Mouse (Mus musculus) urinary bladder, postnatal 36 days (tissue): ENCODE measurements at regions not wholly inside any gene's neighbourhood (a gene's known extent, or its start where the extent isn't known, plus 50 kb on each side); places are given as distances from the start of the nearest gene placed in this dataset.

Experiments used
- DNase-seq, 2 experiments: peaks; one replicate each; pipeline ENCODE4 v3.0.0; 2022; ENCODE audit warnings: low spot score in 2 of 2, mixed read lengths in 1 of 2

DNA sequence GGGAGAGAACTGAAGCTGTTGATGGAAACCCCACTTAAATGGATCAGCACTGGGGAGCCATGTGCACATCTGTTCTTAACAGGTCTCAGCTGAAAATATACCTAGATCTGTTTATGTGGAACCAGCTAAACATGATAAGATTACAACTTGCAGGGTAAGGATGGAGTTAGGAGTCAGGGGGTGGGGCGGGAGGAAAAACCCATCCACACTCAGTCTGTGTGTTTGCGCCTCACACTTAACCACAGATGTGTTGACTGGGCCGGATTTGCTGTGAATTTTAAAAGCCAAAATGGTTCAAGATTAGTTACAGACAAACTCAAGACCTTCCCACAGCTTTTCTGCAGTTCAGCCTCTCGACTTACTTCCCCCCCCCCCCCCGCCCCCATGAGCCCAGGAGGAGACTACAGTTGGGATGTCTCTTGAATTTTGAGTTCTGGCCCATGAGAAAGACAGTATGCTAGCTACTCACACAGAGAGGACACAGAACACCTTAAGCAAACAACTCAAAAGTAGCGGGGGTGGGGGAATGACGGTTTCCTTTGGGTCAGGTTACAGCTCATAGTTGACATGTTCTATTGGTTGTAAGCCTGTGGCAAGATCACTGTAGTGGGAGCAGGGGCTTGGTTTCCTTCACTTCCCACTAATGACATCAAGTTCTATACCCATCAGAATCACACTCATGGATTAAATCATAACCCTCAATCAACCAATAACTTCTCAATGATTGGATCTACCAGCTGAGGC, 209.1 kb downstream of the Bcl2l11 start:
- no peak for DNase-seq

DNA sequence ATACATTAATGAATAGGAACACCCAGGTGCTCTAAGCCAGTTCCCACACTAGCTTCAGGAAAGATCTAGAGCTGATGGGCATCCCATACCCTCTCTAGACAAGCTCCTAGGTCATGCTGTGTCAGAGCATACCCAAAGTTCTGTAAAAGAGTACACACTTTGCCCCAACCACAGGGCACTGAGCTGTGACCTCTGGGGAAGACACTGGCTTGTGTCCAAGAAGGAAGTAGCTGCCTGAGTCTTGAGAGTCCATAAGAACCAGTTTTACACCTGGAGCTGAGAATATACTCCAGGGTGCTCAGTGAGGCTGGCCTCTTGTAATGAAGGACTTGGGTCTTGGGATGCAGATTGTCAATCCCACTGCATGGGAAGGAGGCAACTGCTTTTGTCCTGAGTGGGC, 211.4 kb downstream of the Bcl2l11 start:
- no peak for DNase-seq

DNA sequence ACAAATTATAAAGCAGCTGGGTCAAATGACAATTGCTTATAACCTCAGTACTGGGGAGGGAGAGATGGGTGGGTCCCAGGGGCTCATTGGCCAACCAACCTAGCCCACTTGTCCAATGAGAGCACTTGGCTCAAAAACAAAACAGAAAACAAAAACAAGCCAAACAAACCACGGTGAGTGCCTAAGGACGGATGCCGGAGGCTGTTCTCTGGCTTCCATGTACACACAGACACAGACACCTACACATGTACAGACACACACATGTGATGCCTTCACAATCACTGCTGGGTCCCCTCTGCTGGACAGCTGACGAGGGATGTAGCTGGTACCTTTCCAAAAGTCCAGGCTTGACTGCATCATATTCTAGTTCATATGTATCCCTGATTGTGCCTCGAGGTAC, 212.0 kb downstream of the Bcl2l11 start:
- DNase-seq = no peak

DNA sequence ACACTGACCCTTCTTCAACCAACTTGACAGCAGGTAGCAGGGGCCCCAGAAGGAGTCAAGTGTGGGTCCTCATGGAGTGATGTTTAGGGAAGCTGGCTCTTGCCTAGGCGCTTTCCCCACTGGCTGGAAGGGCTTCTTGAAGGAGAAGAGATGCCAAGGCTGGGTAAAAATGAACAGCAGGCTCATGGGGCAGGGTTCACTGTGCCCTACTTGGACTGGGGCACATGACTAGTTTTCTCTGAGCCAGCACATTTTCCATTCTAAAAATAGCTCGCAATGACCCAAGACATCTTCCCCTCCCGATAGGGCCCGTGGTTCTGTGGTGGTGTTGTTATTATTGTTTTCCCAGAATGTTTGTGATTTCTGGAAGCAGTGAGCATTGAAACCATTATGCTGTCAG, 212.6 kb downstream of the Bcl2l11 start:
- DNase-seq = peak in 1 of 2 experiments; percentile 20

DNA sequence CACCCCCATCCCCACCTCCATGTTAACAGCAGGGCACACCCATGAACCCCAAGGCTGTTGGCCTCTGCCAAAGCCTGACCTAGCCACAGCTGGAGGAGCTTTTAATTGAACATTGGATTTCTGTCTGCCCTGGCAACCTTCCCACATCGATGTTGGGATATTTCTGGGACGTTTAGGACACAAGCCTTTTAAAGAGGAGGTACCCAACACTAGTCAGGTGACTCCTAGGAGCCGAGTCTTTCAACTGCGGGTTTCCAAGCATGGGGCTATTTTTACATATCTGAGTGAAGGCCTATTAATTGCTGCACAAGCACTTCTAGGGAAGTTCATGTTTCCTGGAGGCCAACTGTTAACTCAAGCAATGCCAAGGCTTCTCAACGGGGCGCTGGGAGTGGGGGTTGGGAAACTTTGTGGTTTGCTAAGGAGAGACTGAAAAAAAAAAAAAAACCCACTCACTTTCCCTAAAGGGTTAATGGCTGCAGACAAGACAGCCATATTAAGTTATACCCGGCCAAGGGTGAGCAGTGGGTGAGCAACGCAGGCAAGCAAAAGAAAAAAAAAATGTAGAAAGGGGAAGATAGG, 213.3 kb downstream of the Bcl2l11 start:
- DNase-seq = no peak

DNA sequence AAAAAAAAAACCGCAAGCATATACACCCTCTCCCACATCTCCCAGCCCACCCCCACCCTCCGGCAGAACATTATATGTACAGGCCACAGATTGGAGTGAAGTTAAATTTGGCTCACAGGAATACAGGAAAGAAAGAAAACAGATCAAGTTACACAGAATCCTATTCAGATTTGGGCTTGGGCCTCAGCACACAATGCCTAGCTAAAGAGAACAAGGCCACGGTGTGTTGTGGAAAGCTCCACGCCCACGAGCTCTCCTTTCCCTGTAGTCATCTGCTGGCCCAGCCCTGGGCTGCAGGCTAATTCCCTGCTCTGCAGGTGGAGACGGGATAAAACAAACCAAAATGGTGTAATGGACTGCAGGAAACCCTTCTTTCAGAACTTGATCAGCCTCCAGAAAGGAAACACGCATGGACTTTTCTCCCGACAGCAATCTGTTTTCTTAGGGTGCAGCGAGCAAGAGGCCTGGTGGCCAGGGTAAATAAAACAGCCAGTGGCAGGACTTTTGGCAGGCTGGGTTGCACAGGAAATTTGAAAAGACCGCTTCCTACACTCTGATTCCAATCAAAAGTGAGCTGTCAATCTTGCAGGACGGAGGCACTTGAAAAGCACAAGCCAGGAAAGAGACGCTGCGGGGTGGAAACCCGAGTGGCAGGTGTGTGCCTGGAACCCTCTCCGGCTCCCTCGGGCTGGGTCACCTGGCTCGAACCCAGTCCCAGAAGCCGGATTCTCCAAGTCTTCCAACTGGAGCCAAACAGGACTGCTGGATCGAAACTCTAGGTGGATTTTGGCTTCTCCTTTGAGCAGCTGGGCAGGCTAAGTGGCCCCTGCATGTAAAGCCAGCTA, 214.0 kb downstream of the Bcl2l11 start:
- no peak for DNase-seq

DNA sequence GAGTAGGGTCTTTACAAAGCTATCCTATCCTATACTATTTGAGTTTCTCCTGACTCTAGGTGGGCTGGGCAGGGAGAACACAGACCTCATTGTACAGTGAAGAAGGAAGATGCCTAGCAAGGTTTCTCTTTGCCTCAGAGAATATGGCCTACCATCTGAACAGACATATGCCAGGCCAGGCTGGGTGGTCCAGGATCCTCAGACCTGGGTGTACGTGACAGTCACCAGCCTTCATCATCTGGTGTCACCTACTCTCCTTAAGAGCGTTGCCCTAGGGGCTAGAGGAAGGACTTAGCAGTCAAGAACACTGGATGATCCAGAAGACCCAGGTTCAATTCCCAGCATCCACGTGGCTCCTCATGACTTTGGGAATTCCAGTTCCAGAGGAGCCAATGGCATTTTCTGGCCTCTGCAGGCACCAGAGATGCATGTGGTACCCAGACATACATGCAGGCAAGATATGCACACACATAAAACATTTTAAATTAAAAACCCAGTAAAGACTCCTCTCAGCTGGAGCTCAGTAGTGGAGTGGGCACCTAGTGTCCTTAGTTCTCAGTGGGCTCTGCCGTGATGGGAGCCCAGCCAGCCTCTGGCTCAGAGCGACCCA, 214.9 kb downstream of the Bcl2l11 start:
- no peak for DNase-seq

DNA sequence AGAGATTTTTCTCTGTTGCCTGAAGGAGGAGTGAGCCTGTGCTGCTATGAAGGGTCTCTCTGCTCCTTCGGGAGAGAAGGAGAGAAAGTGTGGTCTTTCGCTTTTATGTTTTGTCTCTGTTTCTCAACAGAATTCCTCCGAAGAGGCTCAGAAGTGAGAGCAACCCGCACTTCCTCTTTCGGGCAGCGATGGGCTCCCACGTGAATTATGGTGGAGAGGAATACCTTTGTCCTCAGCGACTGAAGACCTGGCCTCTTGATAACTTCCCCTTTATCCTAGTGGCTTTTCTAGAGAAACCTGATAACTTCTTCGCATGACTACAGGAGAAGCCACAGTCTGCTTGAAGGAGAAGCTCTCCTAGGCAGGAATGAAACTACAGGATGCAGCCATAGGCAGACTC, 216.4 kb downstream of the Bcl2l11 start:
- no peak for DNase-seq

DNA sequence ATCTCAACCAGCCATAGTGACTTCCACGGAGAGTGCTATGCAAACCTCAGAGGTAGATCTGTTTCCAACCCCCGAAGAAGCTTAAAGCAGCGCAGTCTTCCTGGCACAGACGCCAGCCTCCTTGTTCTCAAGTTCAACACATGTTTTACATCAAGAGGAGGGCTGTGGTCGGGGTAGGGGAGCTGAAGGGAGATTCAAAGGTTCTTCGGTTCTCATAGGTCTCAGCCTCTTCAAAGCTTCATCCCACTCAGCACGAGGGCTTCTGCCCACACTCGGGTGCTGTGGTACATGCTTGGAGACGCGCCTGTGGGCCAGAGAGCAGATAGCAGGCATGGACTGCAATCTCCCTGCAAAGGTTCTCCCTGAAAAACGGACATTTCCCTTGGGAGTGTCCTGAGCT, 219.7 kb downstream of the Bcl2l11 start:
- no peak for DNase-seq

DNA sequence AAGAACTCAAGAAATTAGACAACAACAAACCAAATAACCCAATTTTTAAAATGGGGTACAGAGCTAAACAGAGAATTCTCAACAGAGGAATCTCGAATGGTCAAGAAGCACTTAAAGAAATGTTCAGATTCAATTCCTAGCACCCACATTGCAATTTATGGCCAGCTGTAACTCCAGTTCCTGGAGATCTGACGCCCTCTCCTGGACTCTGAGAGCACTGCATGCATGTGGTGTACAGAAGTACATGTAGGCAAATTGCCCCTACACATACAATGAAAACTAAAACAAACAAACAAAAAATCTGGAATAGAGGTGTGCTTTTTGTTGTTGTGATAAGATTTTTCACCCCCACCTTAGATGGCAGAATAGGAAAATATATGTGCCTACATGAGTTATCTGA, 222.7 kb downstream of the Bcl2l11 start:
- DNase-seq = no peak

DNA sequence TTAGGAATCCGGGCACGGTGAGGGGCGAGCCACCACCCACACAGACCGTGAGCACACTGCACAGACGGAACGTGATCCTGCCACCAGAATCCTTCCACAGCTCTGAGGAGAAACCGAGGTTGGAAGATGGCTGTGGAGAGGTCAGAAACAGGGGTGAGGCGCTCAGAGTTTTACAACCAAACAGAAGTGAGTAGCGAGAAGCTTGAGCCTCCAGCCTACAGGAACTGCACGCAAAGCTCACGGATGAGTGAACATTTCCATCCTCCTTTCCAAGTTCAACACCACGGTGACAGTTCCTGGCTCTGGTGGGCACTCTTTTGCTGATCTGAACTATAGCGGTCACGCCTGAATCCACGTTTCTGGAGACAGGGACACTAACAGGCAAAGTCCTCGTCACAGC, 225.6 kb downstream of the Bcl2l11 start:
- no peak for DNase-seq

DNA sequence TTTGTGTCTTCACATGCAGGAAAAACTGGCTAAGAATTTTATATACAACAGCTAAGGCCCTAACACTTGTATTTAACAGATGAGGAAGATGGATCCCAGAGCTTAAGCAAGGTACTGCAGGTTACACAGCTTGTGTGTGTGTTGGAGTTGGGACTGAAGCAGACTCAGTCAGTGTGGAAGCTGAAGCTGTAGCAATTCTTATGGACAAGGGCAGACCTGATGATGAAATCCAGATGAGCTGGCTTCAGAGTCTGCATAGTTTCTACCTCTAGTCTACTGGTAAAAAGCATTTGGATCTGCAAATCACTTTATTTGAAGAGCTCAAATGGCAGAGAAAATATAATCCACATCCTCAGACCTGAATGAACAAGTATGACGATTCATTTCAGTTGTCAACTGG, 226.7 kb downstream of the Bcl2l11 start:
- no peak for DNase-seq

DNA sequence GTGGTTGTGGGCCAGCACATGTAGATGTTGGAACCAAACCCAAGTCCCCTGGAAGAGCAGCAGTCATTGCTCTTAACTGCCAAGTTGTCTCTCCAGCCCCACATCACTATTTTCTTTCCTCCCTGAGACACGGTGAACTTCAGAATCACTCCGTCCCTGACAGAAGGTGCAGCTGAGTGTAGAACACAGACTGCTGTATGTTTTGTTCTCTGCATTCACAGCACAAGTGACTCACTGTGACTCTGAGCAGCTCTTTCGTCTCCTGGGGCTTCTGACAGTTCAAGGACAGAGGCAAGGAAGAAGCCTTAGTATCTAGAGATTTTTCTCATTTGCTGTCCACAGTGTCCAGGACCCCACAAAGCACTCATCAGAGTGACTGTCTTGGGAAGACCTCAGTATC, 227.6 kb downstream of the Bcl2l11 start:
- no peak for DNase-seq

DNA sequence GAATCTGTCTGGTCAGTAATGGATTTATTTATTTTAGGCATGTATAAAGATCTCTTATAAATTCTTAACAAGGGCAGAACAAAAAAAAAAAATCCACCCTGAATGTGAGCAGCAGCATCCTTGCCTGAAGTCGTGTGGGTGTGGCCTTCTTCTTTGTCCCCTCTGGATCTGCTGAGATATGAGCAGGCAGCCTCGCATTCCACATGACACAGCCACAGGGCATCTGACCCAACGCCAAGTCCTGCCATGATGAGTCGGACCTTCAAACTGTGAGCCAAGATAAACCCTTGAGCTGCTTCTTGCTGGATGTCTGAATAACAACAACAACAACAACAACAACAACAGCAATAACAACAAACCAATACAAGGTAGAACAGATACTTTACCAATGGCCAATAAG, 230.5 kb downstream of the Bcl2l11 start:
- DNase-seq = no peak

DNA sequence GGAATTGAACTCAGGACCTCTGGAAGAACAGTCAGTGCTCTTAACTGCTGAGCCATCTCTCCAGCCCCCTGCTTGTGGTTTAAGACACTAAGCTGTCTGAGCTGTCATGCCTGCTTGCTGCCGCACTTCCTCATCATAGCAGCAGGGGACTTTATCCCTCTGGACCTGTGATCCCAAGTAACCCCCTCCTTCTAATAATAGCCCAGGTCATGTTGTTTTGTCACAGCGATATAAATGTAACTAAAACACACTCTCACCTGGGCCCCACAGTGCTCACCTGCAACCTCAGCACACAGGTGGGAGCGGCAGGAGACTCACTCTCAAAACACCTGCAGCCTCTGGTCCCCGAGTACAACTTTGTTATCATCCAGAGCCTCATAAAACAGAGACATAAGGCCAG, 231.9 kb upstream of the Spdye4c start:
- DNase-seq = no peak

DNA sequence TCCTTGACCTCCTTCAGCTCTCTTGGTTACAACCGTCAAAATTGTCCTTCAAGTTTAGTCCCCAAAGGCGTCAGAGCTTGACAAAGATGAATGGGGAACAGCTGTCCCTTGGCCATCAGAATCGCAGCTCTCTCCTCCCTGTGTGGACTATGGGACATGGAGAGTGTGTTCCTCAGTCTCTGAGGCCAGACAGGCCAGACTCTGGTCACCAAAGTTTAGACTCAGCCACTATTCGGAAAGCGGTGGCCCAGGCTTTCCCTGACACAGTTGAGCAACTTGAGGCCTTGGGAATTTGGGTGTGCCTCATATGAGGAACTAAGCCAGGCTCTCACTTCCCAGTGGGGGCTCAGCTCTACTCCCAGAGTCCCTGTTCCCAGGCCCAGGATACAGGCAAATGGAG, 230.5 kb upstream of the Spdye4c start:
- peak in 1 of 2 experiments; percentile 38 for DNase-seq

DNA sequence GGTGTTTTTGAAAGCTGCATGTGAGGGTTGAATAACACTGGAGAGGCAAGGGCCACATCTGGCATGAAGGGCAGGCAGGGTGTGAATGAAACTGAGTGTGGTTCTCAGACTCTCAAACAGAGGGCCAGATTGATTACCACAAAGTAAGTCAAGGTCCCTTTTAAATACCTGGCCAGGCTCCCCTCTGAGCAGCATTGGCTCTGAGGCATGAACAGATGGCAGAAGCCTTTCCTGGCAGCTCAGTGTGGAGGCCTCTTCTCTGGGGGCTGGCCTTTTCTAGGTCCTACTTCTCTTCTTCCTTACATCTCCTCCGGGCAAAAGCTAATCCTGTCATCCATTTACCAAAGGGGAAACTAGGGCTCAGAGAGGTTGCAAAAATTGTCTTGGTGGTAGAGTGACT, 229.6 kb upstream of the Spdye4c start:
- no peak for DNase-seq

DNA sequence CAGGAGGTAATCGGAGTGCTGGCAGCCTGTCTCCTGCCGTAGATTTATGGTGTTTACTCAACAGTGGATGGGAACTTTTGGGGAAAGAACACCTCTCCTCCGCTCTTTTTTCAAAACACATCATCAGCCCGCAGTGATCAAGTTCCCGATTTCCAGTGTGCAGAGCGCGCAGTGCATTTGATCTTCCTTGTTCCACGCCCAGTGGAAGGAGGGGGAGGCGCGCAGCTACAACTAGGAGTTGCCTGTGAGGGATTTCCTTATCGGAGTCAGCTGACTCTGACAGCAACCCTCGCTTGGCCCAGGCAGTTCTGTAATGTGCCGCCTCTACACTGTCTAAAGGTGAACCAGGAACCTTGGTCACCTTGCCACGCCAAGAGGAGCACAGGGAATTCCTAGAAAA, 226.8 kb upstream of the Spdye4c start:
- peak; percentile 64 to 79 for DNase-seq

DNA sequence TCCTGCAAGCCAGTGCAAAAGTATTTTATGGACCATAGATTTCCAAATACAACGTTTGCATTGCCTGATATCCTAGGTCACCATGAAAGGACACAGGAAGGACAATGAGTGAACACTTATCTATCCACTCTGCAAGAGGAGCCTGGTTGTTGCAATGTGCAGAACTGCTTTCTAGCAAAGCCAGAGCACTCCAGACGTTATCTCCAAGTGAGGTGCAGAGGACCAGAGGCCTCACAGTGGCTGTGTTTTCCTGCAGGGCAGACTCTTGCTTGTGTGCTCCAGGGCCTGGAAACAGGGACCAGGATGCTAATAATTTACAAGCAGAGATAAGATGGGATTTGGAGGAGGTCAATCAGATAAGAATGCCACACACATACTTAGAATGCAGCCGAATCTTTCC, 226.0 kb upstream of the Spdye4c start:
- DNase-seq = no peak

DNA sequence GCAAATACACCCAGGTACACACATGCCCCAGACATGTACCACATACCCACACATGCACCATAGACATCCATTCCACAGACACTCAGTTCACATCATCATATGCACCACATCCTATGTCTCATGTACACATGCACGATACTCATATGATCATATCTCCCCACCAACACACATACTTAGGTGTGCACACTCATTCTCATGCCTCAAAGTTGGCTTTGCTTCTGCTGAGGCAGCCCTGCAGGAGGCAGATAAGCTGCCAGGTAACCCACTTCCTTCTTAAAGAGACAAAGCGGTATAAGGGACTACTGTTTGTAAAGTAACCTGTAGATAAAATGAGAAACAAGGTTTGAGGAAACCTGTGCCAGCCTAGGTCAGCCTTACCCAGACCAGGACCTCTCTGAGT, 225.2 kb upstream of the Spdye4c start:
- no peak for DNase-seq

DNA sequence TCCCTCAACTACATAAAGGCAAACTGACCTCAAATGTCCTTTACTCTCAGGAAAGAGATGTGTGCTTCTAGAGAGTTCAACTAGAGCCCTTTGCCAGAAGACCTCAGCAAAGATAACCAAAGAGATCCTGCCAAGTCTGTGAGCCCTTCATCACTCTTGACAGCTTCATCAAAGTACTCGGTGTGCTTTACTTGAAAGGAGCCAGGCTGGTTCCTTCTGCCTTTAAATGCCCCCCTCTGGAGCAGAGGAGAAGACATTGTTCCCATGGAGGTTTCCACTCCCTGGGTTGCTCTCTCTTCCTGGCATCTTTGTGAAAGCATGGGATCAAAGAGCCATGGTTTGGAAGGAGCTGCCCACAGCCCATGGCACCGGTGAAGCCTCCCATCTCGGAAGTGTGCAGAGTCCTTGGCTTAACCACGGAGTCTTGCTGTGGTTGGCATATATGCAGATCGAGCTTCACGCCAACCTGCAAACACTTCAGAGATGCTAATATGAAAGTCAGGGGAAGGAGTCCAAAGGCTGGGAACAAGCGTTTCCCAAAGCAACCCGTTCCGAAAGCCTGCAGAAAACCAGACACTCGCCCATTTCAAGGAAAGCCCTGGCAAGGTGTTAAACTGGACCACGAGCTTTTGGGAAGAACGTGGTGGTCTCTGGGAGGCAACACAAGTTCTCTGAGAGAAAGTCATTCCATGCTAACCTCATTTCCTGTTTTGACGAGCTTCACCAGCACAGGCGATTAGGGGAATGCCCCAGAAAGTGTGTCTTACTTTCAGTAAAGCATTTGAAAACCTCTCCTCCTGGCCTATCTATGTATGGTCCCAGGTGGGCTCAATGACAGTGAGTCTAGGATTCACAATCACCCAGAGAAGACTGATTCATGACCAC, 223.5 kb upstream of the Spdye4c start:
- no peak for DNase-seq
